Mouse (Mus musculus) left cerebral cortex, adult 8-10 months (tissue): ENCODE measurements at regions not wholly inside any gene's neighbourhood (a gene's known extent, or its start where the extent isn't known, plus 50 kb on each side); places are given as distances from the start of the nearest gene placed in this dataset.
A peak's percentile ranks its signal among the peaks of the same experiment; 100 is the strongest.

Experiments used
- DNase-seq, 2 experiments: peaks; one replicate each; pipeline ENCODE4 v3.0.0; 2022; ENCODE audit warnings: low spot score in 2 of 2

DNA sequence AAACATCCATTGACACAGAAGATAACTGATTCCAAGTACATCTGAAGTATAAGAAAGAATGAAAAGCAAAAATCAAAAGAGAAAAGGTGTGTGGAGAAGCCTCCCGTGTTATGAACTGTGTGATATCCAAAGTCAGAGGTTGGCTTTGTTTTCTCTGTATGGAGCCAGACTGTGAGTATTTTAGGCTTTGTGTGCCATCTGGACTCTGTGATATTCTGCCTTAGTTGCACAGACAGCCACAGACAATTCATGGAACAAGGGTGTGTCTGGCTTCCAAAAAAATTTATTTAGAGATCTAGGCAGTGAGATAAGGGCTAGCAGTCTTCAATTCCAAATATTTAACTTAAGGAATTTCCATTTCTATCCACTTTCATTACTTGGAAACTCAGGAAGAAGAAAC lies 111.5 kb upstream of the Dpp10 start:
- no peak for DNase-seq

DNA sequence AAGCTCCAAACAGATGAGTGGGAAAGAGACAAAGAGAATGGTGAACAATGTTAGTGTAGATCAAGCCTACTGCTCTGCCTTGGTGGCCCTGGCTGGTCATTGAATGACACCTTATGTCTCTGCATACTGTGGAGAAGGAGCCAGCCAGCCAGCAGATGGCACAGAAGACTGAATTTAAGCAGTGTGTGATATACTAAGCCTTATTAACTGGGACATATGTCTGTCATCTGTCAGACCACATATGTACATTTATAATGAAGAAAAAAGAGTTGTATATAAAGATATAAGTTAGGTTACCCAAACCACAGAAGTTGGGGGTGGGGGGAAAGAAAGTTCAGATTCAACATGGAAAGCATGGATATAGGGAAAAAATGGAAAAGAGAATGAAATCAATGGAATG lies 106.7 kb upstream of the Dpp10 start:
- no peak for DNase-seq

DNA sequence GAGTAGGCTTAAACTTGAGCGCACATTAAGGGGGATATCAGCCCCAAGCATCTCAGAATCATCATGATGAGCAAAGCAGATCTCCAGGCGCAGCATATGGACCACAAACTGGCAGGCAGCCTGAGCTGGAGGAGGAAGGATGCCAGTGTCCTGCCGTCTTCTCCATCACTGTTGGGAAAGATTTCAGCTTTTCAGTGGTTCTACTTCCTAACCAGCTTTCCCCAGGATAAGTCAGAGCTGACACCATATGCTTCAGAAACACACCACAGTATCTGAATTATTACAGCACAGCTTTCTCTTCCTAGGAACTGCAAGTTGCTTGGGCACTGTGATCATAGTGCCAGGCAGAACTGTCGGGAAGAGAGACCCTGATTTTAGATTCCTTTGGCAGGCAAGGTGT lies 103.2 kb upstream of the Dpp10 start:
- peak; percentile 15 to 50 for DNase-seq

DNA sequence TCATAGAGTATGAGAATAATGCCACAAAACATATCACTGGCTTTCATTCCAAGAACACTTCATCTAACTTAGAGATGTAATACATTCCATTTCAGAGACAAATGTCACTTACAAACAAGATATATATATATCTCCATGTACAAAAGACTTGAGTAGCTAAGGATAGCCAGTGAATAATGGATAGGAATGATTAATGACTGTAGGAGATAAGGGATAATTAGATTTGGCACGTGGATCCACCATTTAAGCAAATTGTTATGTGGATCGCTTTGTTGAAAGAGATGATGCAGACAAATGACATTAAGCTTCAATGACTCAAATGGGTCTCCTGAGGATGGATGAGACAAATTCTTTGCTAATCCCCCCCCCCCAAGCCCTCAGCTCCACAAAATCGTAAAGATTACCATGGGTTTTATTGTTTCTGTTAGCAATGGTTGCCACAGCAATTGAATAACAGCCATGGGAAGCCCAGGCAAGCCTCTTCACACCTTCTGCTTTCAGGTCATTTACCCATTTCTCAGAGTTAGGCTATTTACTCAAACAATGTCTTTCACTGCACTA lies 59.0 kb upstream of the Dpp10 start:
- DNase-seq = no peak

DNA sequence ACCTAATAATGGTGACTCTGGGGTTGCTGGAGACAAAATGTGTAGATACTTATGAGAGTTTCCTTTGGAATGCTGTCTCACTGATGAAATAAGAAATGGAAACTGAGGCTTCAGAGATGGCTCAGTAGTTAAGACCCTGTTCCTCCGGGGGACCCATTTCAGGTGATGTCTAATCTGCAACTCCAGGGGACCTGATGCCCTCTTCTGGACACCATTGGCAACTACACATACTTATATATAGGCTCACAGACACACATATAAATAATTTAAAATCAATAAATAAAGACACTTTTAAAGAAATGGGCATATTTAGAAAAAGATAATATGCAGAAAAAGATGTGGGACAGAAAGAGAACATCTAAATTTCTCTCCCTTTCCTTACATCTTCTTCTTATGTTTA lies 57.7 kb upstream of the Dpp10 start:
- no peak for DNase-seq
